Mouse (Mus musculus) heart, adult 18-20 months (tissue): ENCODE results near the gene Dnmbp. TPM values are rescaled to one million over a fixed set of nuclear protein-coding genes. Genes with fewer than 3 reads are reported as not detected.
"Not testable (repeated sequence)": the region's sequence is repeated elsewhere in the genome, so short reads cannot be mapped to it uniquely, and the experiment has no call there.

ENCODE experiments used
- DNase-seq, 2 experiments: peaks; one replicate each; pipeline ENCODE4 v3.0.0; 2021 to 2022; ENCODE audit warnings: mixed read lengths in 1 of 2
- long read RNA-seq, 2 experiments: library from polyadenylated mRNA; stranded (forward); transcript quantifications; one replicate each; pipeline ENCODE4 v2.0.0; 2021
- total RNA-seq, 2 experiments: library from RNA; stranded (reverse); gene quantifications; 2 replicates each; pipeline ENCODE4 v1.2.3; 2021

Gene Dnmbp
- total RNA-seq = 1 to 10 TPM; 9.0 to 10.0 TPM
- long read RNA-seq, experiment 1, partial matches to known transcripts = 0 of 1 reads
- long read RNA-seq, experiment 1, other reads (novel, unspliced or antisense) = 1 of 1 reads
- long read RNA-seq, experiment 2, partial matches to known transcripts = 1 of 5 reads
- long read RNA-seq, experiment 2, other reads (novel, unspliced or antisense) = 4 of 5 reads

DNA sequence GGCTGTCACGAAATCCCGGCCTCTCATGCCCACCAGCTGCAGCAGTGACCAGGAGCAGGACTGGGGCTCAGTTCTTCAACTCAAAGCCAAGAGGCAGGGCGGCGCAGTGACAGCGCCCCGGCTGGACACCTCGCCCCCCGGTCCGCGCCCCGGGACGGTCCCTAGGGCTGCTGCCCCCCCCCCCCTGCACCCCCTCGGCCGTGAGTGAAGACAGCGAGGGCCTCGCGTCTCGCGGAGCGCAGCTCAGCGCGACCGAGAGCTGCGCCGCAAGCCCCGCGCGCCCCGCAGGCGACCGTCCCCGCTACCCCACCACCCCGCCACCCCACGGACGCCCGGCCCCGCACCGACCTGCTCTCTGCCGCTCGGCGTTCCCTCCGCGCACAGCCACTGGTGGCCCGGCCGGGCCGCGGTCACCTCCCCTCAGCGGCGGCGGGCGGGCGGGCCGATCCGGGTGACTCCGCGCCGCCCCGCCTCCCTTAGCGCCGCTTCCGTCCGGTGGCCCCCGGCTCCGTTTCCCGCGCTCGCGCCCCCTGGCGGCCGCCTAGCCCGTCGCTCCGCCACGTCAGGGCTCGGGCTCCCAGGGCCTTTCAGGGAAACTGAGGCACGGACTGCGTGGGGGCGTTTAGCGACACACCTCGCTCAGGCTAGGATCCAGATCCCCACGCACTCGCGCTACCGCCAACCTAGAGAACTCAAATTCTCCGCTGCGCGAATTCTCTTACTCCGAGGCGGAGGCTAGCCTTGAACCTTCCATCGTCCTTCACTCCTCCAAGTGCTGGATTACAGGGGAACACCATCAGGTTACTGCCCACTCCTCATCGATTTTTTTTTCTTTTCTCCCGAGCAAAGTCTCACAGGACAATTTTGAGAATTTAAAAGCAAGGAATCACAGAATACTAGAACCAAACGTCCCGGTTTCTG is at the start of gene Dnmbp:
Gene Dnmbp, minus strand, starts transcription at position 423 of the 921 bp plus-strand sequence.
- peak; percentile 87 to 91 for DNase-seq

- DNase-seq = no peak
Measured at GRCm38 (mm10) chr19:43986069-43986794, 46.2 kb upstream of the Dnmbp start, which contains the start of gene Cpn1. Cpn1 (minus strand) TSS chr19:43986556.

DNA sequence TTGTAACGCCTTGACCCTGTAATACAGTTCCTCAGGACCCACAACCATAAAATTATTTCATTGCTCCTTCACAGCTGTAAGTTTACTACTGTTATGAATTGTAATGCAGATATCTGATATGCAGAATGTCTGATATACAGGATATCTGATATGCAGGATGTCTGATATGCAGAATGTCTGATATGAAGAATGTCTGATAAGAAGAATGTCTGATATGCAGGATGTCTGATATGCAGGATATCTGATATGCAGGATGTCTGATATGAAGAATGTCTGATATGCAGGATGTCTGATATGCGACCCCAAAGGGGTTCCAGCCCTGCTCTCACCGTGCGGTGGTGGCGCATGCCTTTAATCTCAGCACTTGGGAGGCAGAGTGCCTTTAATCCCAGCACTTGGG is 42.0 kb upstream of the Dnmbp start:
- DNase-seq = no peak

DNA sequence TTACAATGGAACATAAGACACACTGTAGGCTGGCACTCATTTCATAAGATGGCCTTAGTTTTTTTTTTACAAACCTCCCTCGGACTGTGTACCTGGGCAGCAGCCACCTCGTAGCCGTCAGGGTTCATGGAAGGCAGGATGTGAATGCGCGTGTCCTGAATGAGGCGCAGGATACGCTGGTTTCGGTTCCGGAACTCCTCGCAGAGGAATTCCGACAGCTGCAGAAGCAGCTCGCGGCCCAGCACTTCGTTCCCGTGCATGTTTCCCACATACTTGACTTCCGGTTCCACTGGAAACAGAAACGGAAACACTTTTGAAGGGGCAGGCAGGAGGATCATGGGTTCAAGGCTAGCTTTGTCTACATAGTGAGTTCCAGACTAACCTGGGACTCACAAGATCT is 40.7 kb upstream of the Dnmbp start:
- no peak for DNase-seq

DNA sequence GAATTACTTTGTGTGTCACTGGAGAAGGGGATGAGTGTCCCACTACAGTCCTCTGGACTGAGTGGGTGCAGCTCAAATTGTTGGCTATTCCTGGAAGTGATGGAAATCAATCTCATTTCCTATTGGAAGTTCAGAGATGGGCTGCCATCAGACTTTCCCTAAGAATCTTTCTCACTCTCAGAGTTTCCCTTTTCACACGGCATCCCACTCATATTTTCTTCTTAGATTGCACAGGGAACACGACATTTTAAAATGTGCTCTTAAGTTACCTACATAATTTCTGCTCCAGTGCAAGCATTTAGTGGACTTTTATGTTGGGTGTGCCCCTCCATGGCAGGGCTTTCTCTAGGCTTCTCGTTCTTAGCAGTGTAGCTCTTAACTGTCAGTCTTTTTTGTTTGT is 37.8 kb upstream of the Dnmbp start:
- no peak for DNase-seq

- peak; percentile 17 to 23 for DNase-seq
Measured at GRCm38 (mm10) chr19:43976661-43977060, 36.7 kb upstream of the Dnmbp start.

DNA sequence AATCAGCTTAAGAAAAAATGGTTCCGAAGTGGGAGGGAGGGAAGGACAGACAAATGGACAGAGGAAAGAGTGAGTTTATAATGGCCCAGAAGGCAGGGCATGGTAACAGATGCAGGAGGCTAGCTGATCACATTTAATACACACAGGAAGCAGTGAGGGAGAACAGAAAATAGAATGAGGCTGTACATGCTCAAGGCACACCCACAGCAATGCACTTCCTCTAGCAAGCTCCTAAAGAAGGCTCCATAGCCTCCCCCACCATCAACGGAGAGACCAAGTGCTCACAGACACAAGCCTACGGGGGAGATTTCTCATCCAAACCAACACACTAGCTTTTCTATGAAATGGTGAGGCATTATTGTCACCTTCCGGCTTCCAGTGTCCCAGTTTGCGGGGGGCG is 34.2 kb upstream of the Dnmbp start:
- DNase-seq = no peak

DNA sequence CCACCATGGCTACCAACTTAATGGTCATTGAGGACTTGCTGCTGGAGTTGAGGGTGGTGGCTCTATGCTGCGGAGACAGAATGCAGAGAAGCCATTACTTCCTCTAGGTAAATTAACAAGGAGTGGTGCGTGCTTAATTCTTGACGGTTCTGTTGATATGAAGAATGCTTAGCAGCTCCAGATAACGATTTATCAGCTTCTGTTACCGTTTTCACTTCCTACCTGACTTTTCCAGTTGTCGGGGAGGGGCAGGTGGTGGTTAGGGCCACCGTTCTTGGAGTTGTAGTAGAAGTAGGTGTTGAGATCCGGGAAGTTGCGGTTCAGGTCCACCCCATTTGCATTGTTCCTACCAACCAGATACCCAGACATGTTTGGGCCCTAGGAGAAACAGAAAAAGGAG is 33.7 kb upstream of the Dnmbp start:
- no peak for DNase-seq

- no peak for DNase-seq
Measured at GRCm38 (mm10) chr19:43972129-43972528, 32.1 kb upstream of the Dnmbp start.

GRCm38 (mm10) chr19:43968436-43969026 is 28.5 kb upstream of the Dnmbp start:
- no peak for DNase-seq

DNA sequence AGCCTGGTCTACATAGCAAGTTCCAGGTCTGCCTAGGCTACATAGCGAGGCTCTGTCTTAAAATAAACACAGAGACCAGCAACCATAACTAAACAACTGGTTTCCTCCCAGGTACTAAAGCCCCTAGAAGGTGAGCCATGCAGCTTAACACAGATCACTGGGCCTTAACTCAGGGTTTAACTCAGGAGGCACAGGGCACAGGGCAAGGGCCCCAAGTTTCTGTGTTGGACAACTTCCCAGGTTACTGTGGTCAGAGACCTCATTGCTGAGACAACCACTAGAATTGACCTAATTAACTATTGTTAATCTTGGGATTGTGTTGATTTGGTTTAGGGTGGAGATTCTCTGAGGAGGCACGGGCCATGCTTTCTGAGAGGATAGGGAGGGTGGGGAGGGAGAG is 26.5 kb upstream of the Dnmbp start:
- DNase-seq = no peak

DNA sequence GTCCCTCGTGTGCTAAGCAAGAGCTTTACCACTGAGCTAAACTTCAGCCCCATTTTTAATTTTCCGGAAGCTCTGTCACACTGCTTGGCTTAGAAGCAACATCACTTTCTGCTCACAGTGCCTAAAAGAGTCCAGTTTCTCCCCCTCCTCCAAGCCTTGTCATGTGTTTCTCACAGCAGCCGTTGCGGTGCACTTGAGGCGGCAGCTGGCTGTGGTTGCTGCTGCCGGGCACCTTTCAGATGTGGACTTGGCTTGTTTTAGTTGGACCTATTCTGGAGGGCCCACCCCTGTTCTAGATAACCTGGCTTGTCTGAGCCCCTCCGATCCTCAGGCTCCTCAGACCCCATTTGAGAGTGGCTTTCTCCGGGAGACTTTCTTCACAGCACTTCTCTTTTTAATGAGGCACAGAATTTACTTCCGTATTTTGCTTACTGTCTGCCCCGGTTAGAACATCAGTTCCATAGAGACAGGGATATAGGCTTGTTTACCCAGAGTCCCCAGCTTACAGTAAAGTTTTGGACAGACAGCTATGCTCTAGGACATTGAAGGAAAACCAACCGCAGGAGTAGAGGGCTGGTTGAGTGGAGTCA is 25.6 kb upstream of the Dnmbp start:
- peak; percentile 11 to 21 for DNase-seq

DNA sequence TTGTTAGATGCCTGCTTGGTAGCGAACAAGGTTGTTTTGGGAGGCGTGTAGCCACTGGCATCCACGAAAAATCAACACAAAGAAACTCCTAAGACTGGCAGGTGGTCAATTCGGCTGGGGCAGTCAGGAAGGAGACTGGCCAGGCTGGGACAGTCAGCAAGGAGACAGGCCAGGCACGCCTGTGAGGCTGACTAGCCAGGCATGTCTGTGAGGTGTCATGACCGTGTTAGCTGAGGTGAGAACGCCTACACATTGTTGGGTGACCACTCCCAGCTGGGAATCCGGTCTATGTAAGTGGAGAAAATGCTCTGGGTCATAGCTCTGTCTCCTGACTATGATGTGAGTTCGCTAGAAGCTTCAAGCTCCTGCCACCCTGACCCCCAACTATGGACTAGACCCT is 22.8 kb upstream of the Dnmbp start:
- no peak for DNase-seq

DNA sequence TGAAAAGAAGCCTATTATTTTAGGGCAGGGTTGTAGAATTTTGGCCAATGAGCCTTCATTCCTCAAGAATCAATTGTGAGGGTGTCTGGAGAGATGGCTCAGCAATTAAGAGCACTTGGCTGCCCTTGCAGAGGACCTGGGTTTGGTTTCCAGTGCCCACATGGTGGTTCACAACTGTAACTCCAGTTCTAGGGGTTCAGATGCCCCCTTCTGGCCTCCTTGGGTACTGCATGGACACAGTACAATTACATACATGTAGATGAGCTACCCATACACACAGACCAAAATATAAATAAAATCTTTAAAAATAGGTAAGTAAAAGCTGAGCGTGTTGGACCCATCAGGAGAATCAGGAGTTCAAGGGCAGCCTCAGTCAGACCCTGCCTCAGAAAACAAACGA is 21.2 kb upstream of the Dnmbp start:
- DNase-seq = no peak

GRCm38 (mm10) chr19:43960014-43960413 is 20.0 kb upstream of the Dnmbp start:
- DNase-seq = no peak

GRCm38 (mm10) chr19:43959162-43959561 is 19.2 kb upstream of the Dnmbp start:
- peak; percentile 55 to 82 for DNase-seq

GRCm38 (mm10) chr19:43957881-43958280 is 17.9 kb upstream of the Dnmbp start:
- no peak for DNase-seq

DNA sequence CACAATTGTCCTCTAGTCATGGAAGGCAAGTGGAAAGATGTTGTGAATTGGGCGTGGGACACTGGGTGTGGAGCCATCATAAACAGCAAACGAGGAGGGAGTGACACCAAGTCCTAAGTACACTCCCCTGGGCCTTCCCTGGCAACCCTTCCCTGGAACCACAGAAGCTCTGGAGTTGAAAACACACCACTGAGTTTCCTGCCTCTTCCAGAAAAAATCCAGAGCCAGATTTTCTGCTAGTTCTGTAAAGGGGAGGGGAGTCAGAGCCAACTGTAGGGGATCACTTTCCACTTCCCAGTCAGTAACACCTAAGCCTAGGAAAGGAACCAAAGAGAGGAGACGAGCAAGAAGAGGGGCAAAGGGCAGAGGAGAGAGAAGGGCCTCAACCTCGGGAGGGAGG is 17.4 kb upstream of the Dnmbp start:
- DNase-seq = peak; percentile 36 to 63

GRCm38 (mm10) chr19:43955266-43955665 is 15.3 kb upstream of the Dnmbp start:
- DNase-seq = no peak

DNA sequence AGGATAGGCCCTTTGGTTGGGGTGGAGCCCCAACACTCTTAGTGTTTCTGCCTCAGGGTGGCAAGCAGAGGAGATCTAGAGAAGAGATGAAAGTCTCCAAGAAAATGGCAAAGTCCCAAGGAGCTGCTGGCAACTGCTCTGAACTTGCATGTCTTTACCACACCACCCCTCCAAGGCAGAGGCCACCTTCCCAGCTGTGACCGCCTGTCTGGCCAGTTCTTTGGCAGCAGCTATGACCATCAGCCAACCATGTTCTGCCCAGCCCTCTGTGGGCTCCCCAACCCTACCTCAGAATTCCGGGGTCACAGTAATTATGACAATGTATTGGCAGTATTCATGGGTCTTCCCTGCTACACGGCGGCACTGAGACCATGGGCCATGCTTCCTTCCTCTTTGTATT is 14.9 kb upstream of the Dnmbp start:
- no peak for DNase-seq

DNA sequence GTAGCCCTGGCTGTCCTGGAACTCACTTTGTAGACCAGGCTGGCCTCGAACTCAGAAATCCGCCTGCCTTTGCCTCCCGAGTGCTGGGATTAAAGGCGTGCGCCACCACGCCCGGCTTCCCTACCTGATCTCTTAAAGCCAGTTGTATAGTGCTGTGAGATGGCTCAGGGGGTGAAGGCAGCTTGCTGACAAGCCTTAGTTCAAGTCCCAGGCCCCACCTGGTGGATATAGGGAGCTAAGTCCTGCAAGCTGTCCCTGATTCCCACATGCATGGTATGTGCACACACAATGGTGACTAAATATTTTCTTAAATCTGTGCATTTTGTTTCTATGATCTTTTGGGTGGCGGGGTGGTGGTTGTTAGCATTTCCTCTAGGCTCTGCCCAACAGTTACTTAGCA is 12.9 kb upstream of the Dnmbp start:
- DNase-seq = not testable (repeated sequence)
